Mouse (Mus musculus) hindbrain, postnatal 0 days (tissue): Measurements from ENCODE around the gene Abraxas2. TPM values are rescaled to one million over a fixed set of nuclear protein-coding genes. Genes with fewer than 3 reads are reported as not detected.

ENCODE experiments used
- ATAC-seq: fragments of 200-750 bp; cut with Nextera tagmentation; 2 replicates; pipeline ENCODE4 v1.8.0; 2017; ENCODE audit warnings: mild to moderate bottlenecking, moderate TSS enrichment, moderate library complexity
- DNase-seq: peaks from one replicate; pipeline ENCODE4 v3.0.0-alpha.2; 2015; ENCODE audit warnings: low spot score
- H3K27ac ChIP-seq: fragments of 300-500 bp; sonication (generic); 2 replicates; pipeline ENCODE4 v1.5.1; 2014; ENCODE audit warnings: mild to moderate bottlenecking
- H3K27me3 ChIP-seq: fragments of 300-500 bp; sonication (generic); 2 replicates; pipeline ENCODE4 v1.6.1; 2014; ENCODE audit warnings: low read length, mixed read lengths; ENCODE audit not compliant: insufficient read depth
- H3K36me3 ChIP-seq: fragments of 300-500 bp; sonication (generic); 2 replicates; pipeline ENCODE4 v1.6.1; 2014; ENCODE audit warnings: low read length, mixed read lengths; ENCODE audit not compliant: insufficient read depth
- H3K4me1 ChIP-seq: fragments of 300-500 bp; sonication (generic); 2 replicates; pipeline ENCODE4 v1.6.1; 2014; ENCODE audit warnings: antibody characterized with exemption, low read length, mixed read lengths; ENCODE audit not compliant: insufficient read depth
- H3K4me2 ChIP-seq: fragments of 300-500 bp; sonication (generic); 2 replicates; pipeline ENCODE4 v1.6.1; 2014; ENCODE audit warnings: low read depth, mild to moderate bottlenecking, low read length, moderate library complexity, mixed read lengths
- H3K4me3 ChIP-seq: fragments of 300-500 bp; sonication (generic); 2 replicates; pipeline ENCODE4 v1.5.1; 2014; ENCODE audit warnings: low read length
- H3K9ac ChIP-seq: fragments of 300-500 bp; sonication (generic); replicated peaks from 2 replicates; pipeline ENCODE4 v1.6.1; 2014; ENCODE audit warnings: mild to moderate bottlenecking, low read length, moderate library complexity, mixed read lengths
- H3K9me3 ChIP-seq: fragments of 300-500 bp; sonication (generic); 2 replicates; pipeline ENCODE4 v1.6.1; 2016; ENCODE audit warnings: low read length, mixed read lengths
- CTCF ChIP-seq: IDR thresholded peaks from 2 replicates; pipeline ENCODE4 v1.5.1; 2016; ENCODE audit warnings: antibody characterized with exemption, control low read depth, low read depth
- WGBS: fragments of 180-500 bp; shearing (Covaris S2); extraction: QIAGEN DNeasy Blood & Tissue Kit; methylation state at CpG from one replicate; pipeline ENCODE4 v1.1.7; 2014; 5-methylcytosine and 5-hydroxymethylcytosine counted together
- polyA plus RNA-seq: library from polyadenylated mRNA; unstranded; fragments of >200 nt; fragmentation: Nextera tagmentation; extraction: Ambion mirVana; gene quantifications from 2 replicates; pipeline ENCODE4 v1.2.1, GENCODE M21; 2015
- total RNA-seq: library from RNA; depleted of rRNA; stranded (reverse); fragments of >200 nt; gene quantifications from 2 replicates; pipeline ENCODE4 v1.2.3, GENCODE M21; 2014

Gene Abraxas2
- total and polyA plus RNA-seq, 2 experiments from 2014 or later: 22.2 to 33.1 TPM

- Histone ChIP-seq H3K4me2 (peak within 1 kb of the TSS; percentile 66), H3K9me3 (no peaks in the 10 kb centered on the region), H3K36me3 (peaks cover 10% of the 10 kb centered on the region), H3K4me1 (no peaks in the 10 kb centered on the region; the same call in 1 of the 2 replicates), H3K9ac (peak within 1 kb of the TSS; percentile 93), H3K4me3 (peak within 1 kb of the TSS; percentile 55), H3K27me3 (no peaks in the 10 kb centered on the region), H3K27ac (peak within 1 kb of the TSS; percentile 96)
- ATAC-seq: peak; percentile 94
- TF ChIP-seq CTCF: peak; percentile 57
- WGBS: under 1% methylated on average over 37 of the region's 37 CpGs
- peak; percentile 95 for DNase-seq
Measured at GRCm38 (mm10) chr7:132852173-132852844, 6.7 kb upstream of the Abraxas2 start, which contains the start of gene Eef1akmt2. TSS of gene Eef1akmt2 (minus strand) at chr7:132852673.

- Histone ChIP-seq H3K36me3 (peaks cover 7% of the 10 kb centered on the region), H3K9me3 (no peaks in the 10 kb centered on the region), H3K27ac (peak overlapping the region; percentile 96), H3K4me2 (no peak overlapping the region), H3K4me1 (no peaks in the 10 kb centered on the region; the same call in 1 of the 2 replicates), H3K27me3 (no peaks in the 10 kb centered on the region), H3K9ac (no peak overlapping the region), H3K4me3 (no peak overlapping the region)
- WGBS: 62% methylated on average over 6 of the region's 6 CpGs
- DNase-seq (peak; percentile 46), ATAC-seq (no peak)
- no peak for TF ChIP-seq CTCF
Measured at GRCm38 (mm10) chr7:132853361-132853760, 5.7 kb upstream of the Abraxas2 start.

DNA sequence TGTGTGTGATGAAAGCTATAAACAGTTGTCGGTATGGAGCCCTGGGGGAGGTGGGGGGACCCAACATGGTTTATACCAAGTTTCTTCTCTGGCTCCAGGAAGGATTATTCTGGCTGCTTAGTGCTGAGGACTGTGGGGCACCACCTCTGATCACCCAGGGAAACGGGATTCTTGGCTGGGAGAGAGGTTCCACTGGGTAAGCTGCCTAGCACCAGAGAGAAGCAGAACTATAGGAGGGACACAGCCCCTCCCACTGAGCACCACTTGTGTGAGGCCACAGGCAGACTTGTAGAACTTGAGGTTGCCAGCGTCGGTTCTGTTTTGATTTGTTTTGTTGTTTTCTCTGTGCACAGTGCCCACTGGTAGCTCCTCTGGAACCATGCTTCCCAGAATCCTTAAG, 5.1 kb upstream of the Abraxas2 start:
- Histone ChIP-seq H3K4me2 (no peak overlapping the region), H3K9ac (no peak overlapping the region), H3K4me1 (peaks cover 4% of the 10 kb centered on the region; the same call in 1 of the 2 replicates), H3K36me3 (peaks cover 1% of the 10 kb centered on the region), H3K27ac (peak overlapping the region; percentile 96), H3K27me3 (no peaks in the 10 kb centered on the region), H3K4me3 (no peak overlapping the region), H3K9me3 (no peaks in the 10 kb centered on the region)
- no peak for TF ChIP-seq CTCF
- peak; percentile 75 for DNase-seq
- ATAC-seq: peak; percentile 84
- WGBS: 48% methylated on average over 4 of the region's 4 CpGs

DNA sequence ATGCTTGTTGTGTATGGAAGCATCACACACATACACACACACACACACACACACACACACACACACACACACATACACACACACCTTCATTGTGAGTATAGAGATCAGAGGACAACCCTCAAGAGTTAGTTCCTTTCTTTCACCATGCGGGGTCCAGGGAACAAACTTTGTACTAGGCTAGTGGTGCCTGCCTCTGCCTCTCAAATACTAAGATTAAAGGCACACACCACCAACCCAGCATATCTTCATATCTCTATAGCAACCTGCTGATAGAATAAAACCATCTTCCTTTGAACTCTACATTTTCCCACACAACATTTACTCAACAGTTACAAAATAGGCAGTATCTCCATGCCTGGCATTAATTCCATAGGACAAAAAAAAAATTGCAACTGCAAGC, 2.9 kb upstream of the Abraxas2 start:
- Histone ChIP-seq H3K27me3 (no peaks in the 10 kb centered on the region), H3K36me3 (no peaks in the 10 kb centered on the region), H3K27ac (no peak overlapping the region), H3K4me1 (peaks cover 13% of the 10 kb centered on the region; the same call in 1 of the 2 replicates), H3K9ac (no peak overlapping the region), H3K4me3 (no peak overlapping the region), H3K9me3 (no peaks in the 10 kb centered on the region), H3K4me2 (no peak overlapping the region)
- no peak for TF ChIP-seq CTCF
- 77% methylated on average over 1 of the region's 1 CpGs for whole genome bisulfite sequencing
- no peak for DNase-seq
- no peak for ATAC-seq

GRCm38 (mm10) chr7:132858043-132858608, 899 bp upstream of the Abraxas2 start:
- Histone ChIP-seq H3K4me3 (no peak overlapping the region), H3K36me3 (no peaks in the 10 kb centered on the region), H3K9ac (no peak overlapping the region), H3K27ac (no peak overlapping the region), H3K9me3 (no peaks in the 10 kb centered on the region), H3K4me2 (no peak overlapping the region), H3K27me3 (no peaks in the 10 kb centered on the region), H3K4me1 (peaks cover 13% of the 10 kb centered on the region; the same call in 1 of the 2 replicates)
- DNase-seq: no peak
- 68% methylated on average over 5 of the region's 5 CpGs for WGBS
- no peak for ATAC-seq
- TF ChIP-seq CTCF: peak; percentile 29; the same call in 1 of the 2 replicates

- Histone ChIP-seq H3K4me1 (no peaks in the 10 kb centered on the region), H3K9me3 (no peaks in the 10 kb centered on the region), H3K27me3 (no peaks in the 10 kb centered on the region), H3K4me3 (no peak overlapping the region), H3K36me3 (peaks cover 32% of the 10 kb centered on the region; the same call in 1 of the 2 replicates), H3K27ac (no peak overlapping the region), H3K9ac (no peak overlapping the region), H3K4me2 (no peak overlapping the region)
- DNase-seq: no peak
- ATAC-seq: no peak
- 91% methylated on average over 9 of the region's 9 CpGs for WGBS
- TF ChIP-seq CTCF: no peak
Measured at GRCm38 (mm10) chr7:132866316-132866715, 7.3 kb downstream of the Abraxas2 start.

DNA sequence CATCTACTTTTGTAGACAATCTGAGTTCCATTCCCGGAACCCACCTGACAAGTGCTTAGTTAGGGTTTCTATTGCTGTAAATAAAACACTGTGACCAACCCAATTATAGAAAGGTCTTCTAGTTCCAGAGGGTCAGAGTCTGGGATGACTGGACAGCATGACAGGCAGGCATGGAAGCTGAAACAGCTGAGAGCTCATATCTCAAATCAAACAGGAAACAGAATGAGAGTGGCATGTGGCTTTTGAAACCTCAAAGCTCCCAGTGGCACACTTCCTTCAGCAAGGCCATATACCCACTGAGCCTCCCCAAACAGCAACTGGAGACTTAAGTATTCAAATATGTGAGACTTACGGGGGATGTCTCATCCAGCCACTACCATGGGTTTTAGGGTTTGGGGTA, 14.0 kb downstream of the Abraxas2 start:
- no peak for TF ChIP-seq CTCF
- Histone ChIP-seq H3K27me3 (no peaks in the 10 kb centered on the region), H3K4me3 (no peak overlapping the region), H3K36me3 (peaks cover 64% of the 10 kb centered on the region), H3K27ac (no peak overlapping the region), H3K4me1 (no peaks in the 10 kb centered on the region), H3K9ac (no peak overlapping the region), H3K9me3 (no peaks in the 10 kb centered on the region), H3K4me2 (no peak overlapping the region)
- ATAC-seq (no peak), DNase-seq (no peak)
- WGBS: 87% methylated on average over 2 of the region's 2 CpGs
